Mouse (Mus musculus) lung, adult 2 months (tissue): Measurements from ENCODE around the gene Rgma.

Experiments
- CTCF ChIP-seq: fragments of 200-500 bp; IDR thresholded peaks from 2 replicates; pipeline ENCODE4 v1.5.1; 2011; ENCODE audit warnings: mild to moderate bottlenecking, low read length, control low read depth; ENCODE audit not compliant: insufficient read depth
- POLR2A ChIP-seq: fragments of 200-500 bp; IDR thresholded peaks from 2 replicates; pipeline ENCODE4 v1.6.1; 2011; ENCODE audit warnings: low read depth, mild to moderate bottlenecking, control low read depth, low read length, borderline replicate concordance; ENCODE audit errors: extremely low read depth

DNA sequence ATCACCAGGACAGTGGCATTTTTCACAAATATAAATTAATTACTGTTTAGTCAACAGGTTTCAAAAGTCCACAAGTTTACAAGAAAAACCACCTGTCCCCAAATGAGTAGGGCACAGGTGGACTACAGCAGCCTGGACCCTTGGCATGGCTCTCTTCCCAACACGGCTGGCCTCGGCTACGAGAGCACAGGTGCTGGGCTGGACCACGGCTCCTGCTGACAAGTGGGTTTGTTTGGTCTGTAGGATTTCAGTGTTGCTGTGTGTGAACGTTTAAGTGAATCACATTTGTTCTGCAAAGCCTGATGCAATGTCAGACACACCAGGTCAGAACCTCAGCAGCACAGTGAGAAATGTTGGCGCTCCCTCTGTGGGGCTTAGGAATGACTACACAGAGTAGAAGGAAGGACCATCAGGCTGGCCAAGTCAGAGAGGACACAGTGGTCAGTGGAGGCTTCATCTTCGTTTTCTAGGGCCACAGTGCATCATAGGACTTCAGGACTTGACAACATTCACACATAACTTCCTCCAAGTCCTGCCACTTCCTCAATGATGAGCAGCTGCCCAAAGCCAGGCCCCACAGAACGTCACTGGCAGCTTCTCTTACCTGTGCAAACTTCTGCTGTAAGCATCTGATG lies 51.6 kb downstream of the Rgma start:
- no peak for TF ChIP-seq CTCF
- TF ChIP-seq POLR2A = no peak
